Mouse (Mus musculus): ENCODE results near the gene Snx30. TPM values are rescaled to one million over a fixed set of nuclear protein-coding genes. Genes with fewer than 3 reads are reported as not detected.

Snx30 gene
- polyA plus RNA-seq, 1 experiment from 2014 or later = 8.5 TPM

DNA sequence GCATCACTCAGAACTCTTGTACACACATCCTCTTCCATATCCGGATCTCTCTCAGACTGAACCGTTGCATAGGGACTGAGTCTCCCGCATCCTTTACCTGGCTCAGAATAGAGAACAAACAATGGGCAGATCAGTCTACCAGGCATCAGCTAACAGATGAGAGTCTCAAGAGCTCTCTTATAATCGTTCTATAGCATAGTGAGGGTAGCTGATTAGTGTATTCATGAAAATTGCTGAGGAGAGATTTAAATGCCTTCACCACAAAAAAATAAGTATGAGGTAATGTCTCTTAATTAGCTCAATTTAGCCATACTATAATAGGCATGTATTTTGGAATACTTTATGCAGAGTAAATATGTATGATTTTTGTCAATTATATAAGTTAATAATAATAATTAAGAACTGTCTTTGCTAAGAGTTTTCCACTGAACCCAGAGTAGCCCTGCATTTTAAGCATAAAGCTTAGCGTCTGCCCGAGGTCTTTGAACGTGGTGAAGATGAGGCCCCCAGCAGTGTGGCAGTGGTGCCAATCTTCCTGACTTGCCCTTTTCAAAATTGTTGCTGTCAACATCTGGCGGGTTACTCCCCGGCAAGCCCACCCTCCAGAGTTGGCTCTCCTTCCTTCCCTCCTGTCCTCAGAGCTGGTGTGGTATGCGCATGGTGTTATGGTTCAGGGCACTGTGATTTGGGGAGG is 86.2 kb downstream of the Snx30 start:
- no peak overlapping the region for H3K4me2 ChIP-seq
- no peak overlapping the region for H3K9ac ChIP-seq (replicated peaks)
- ATAC-seq (ENCODE audit: insufficient number of reproducible peaks, insufficient read depth, low FRiP score, low TSS enrichment, low read depth) = no peak
- no peak overlapping the region for H3K4me3 ChIP-seq (replicated peaks)
- H3K9me3 ChIP-seq = no peaks in the 10 kb centered on the region
- H3K27me3 ChIP-seq = no peaks in the 10 kb centered on the region
- no peaks in the 10 kb centered on the region for H3K4me1 ChIP-seq (replicated peaks)
- H3K36me3 ChIP-seq = peaks cover 13% of the 10 kb centered on the region; the same call in 1 of the 2 replicates
- H3K27ac ChIP-seq = no peak overlapping the region
- WGBS = 87% methylated on average over 10 of the region's 10 CpGs

DNA sequence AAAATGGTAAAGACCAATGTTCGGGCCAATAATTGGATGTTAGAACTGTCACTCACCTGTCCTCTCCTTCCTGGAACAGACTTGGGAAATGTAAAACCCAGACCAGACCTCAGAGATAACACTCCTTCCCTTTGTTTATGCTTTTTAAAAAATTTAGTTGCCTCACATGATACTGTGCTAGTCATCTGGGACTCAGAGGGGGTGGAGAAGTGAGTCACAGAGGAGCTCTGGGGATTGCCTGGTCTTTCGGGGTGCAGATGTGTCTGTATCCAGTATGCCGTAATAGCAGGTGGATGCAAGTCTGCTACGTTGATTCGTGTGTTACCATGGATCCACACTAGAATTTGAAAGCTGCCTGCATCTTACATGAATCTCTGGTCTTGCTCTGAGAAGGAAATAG is 87.1 kb downstream of the Snx30 start:
- no peak overlapping the region for H3K9ac ChIP-seq (replicated peaks)
- 93% methylated on average over 5 of the region's 5 CpGs for WGBS
- H3K4me1 ChIP-seq (replicated peaks) = no peaks in the 10 kb centered on the region
- no peaks in the 10 kb centered on the region for H3K27me3 ChIP-seq
- no peaks in the 10 kb centered on the region for H3K9me3 ChIP-seq
- ATAC-seq (ENCODE audit: insufficient number of reproducible peaks, insufficient read depth, low FRiP score, low TSS enrichment, low read depth) = no peak
- peaks cover 13% of the 10 kb centered on the region; the same call in 1 of the 2 replicates for H3K36me3 ChIP-seq
- H3K4me2 ChIP-seq = no peak overlapping the region
- no peak overlapping the region for H3K27ac ChIP-seq
- no peak overlapping the region for H3K4me3 ChIP-seq (replicated peaks)

DNA sequence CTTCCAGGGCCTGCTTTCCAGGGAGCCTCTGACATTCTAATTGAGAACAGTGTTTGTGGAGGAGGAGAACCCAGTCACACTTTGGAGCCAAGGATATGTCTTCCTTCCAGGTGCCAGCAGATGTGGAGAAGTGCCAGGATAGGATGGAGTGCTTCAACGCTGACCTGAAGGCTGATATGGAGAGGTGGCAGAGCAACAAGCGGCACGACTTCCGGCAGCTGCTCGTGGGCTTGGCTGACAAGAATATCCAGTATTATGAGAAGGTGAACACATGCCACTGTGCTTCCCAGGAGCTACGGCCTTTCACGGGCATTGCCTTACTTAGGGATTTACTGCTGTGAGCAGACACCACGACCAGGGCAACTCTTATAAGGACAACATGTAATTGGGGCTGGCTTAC is 88.8 kb downstream of the Snx30 start:
- Histone ChIP-seq H3K4me2 (no peak overlapping the region), H3K9me3 (no peaks in the 10 kb centered on the region), H3K9ac (replicated peaks) (no peak overlapping the region), H3K4me3 (replicated peaks) (no peak overlapping the region), H3K36me3 (peaks cover 20% of the 10 kb centered on the region; the same call in 1 of the 2 replicates), H3K27ac (no peak overlapping the region), H3K27me3 (no peaks in the 10 kb centered on the region), H3K4me1 (replicated peaks) (no peaks in the 10 kb centered on the region)
- ATAC-seq (ENCODE audit: insufficient number of reproducible peaks, insufficient read depth, low FRiP score, low TSS enrichment, low read depth) = no peak
- WGBS = 91% methylated on average over 8 of the region's 8 CpGs

- 97% methylated on average over 3 of the region's 3 CpGs for WGBS
- no peak for ATAC-seq (ENCODE audit: insufficient number of reproducible peaks, insufficient read depth, low FRiP score, low TSS enrichment, low read depth)
Observed at GRCm38 (mm10) chr4:59894977-59895575, 89.4 kb downstream of the Snx30 start.

DNA sequence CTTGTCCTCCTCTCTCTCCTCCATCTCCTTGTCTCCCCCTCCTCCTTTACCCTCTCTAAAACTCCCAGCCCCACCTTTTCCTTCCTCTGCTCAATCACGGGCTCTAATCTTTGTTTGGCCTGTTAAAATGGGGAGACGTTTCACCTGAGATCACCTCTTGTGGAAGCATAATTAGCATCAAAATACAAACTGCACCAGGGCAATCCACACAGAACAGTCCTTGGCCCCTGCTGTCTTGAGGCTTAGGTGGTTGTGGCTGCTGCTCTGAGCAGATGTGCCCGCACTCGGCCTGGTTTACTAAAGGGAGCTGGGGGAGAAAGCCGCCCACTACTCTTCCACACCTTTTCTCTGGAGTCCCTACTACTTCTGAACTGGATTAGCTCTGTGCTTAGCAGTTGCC is 90.4 kb downstream of the Snx30 start:
- 71% methylated on average over 5 of the region's 5 CpGs for WGBS
- Histone ChIP-seq H3K4me2 (no peak overlapping the region), H3K9me3 (no peaks in the 10 kb centered on the region), H3K27me3 (no peaks in the 10 kb centered on the region), H3K4me1 (replicated peaks) (no peaks in the 10 kb centered on the region), H3K9ac (replicated peaks) (no peak overlapping the region), H3K36me3 (peaks cover 20% of the 10 kb centered on the region; the same call in 1 of the 2 replicates), H3K4me3 (replicated peaks) (no peak overlapping the region), H3K27ac (no peak overlapping the region)
- no peak for ATAC-seq (ENCODE audit: insufficient number of reproducible peaks, insufficient read depth, low FRiP score, low TSS enrichment, low read depth)

More at GRCm38 (mm10) chr4:59894977-59895575, 89.4 kb downstream of the Snx30 start:
- no peak overlapping the region for H3K9ac ChIP-seq (replicated peaks)
- no peak overlapping the region for H3K27ac ChIP-seq
- no peaks in the 10 kb centered on the region for H3K27me3 ChIP-seq
- H3K4me2 ChIP-seq = no peak overlapping the region
- H3K4me1 ChIP-seq (replicated peaks) = no peaks in the 10 kb centered on the region
- peaks cover 20% of the 10 kb centered on the region; the same call in 1 of the 2 replicates for H3K36me3 ChIP-seq
- H3K4me3 ChIP-seq (replicated peaks) = no peak overlapping the region
- H3K9me3 ChIP-seq = no peaks in the 10 kb centered on the region

DNA sequence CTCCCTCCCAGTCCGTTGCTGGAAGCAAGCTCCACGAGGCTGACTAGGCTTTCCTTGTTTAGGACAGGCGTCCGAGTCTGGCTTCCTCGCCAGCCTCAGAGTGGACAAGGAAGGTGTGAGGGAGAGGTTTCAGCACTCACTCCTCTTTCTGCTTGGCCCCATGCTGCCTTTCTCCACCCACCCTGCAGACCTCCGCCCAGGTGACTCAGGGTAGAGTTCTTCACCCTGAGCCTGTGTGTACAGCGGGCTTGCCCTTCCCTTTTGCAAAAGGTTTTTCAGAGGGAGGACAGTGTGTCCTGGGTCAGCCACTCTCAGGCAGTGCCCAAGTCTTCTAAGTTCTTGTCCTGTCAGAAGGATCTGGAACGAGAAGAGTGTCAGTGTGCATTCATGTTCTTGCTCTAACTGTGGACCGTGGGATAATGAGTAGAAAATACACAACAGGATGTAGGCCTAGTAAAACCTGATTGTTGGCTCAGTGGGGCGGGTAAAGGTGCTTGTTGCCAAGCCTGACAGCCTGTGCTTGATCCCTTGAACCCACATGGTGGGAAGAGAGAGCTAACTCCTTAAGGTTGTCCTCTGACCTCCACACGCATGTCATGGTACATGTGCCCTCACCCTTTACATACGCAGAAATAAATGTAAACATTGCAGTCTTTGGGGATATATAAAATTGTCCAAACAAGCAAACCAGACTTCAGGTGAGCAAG is 92.3 kb downstream of the Snx30 start:
- no peaks in the 10 kb centered on the region for H3K4me1 ChIP-seq (replicated peaks)
- H3K27me3 ChIP-seq = no peaks in the 10 kb centered on the region
- H3K4me2 ChIP-seq = no peak overlapping the region
- H3K27ac ChIP-seq = no peak overlapping the region
- no peaks in the 10 kb centered on the region for H3K9me3 ChIP-seq
- WGBS = 87% methylated on average over 12 of the region's 12 CpGs
- peak; percentile 56; the same call in 1 of the 2 replicates for ATAC-seq (ENCODE audit: insufficient number of reproducible peaks, insufficient read depth, low FRiP score, low TSS enrichment, low read depth)
- peaks cover 17% of the 10 kb centered on the region; the same call in 1 of the 2 replicates for H3K36me3 ChIP-seq
- H3K9ac ChIP-seq (replicated peaks) = no peak overlapping the region
- no peak overlapping the region for H3K4me3 ChIP-seq (replicated peaks)

DNA sequence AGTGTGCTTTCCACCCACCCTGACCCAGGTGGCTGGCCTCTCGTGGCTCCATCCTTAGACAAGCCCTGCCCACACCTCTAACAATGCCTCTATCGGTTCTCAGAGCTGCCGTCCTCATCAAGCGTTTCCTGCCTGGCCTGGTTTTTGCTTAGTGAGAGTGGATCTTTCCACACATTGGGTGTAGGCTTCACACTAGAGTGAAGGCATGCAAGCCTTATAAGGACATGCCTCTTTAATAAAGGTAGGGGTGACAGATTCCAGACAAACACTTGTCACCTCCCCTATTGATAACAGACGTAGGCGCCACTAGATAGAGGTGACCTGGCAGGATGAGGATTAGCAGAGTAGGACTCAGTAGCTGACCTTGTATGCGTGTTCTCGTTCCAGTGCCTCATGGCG is 92.9 kb downstream of the Snx30 start:
- no peak for ATAC-seq (ENCODE audit: insufficient number of reproducible peaks, insufficient read depth, low FRiP score, low TSS enrichment, low read depth)
- WGBS = 72% methylated on average over 9 of the region's 9 CpGs
- H3K4me3 ChIP-seq (replicated peaks) = no peak overlapping the region

GRCm38 (mm10) chr4:59901810-59902209 is 96.2 kb downstream of the Snx30 start:
- H3K4me1 ChIP-seq (replicated peaks) = 0 out of 2 replicates have a peak, but pooled peaks cover 3% of the 10 kb centered on the region
- no peak overlapping the region for H3K4me2 ChIP-seq
- no peak overlapping the region for H3K27ac ChIP-seq
- no peak overlapping the region for H3K9ac ChIP-seq (replicated peaks)
- no peak overlapping the region for H3K4me3 ChIP-seq (replicated peaks)
- ATAC-seq (ENCODE audit: insufficient number of reproducible peaks, insufficient read depth, low FRiP score, low TSS enrichment, low read depth) = no peak
- no peaks in the 10 kb centered on the region for H3K9me3 ChIP-seq
- H3K36me3 ChIP-seq = peaks cover 7% of the 10 kb centered on the region; the same call in 1 of the 2 replicates
- H3K27me3 ChIP-seq = no peaks in the 10 kb centered on the region
- WGBS = 64% methylated on average over 6 of the region's 6 CpGs

More for the DNA sequence above, 92.9 kb downstream of the Snx30 start:
- H3K4me2 ChIP-seq = no peak overlapping the region
- no peaks in the 10 kb centered on the region for H3K27me3 ChIP-seq
- peaks cover 17% of the 10 kb centered on the region; the same call in 1 of the 2 replicates for H3K36me3 ChIP-seq
- no peaks in the 10 kb centered on the region for H3K4me1 ChIP-seq (replicated peaks)
- H3K9me3 ChIP-seq = no peaks in the 10 kb centered on the region
- H3K27ac ChIP-seq = no peak overlapping the region
- no peak overlapping the region for H3K9ac ChIP-seq (replicated peaks)

DNA sequence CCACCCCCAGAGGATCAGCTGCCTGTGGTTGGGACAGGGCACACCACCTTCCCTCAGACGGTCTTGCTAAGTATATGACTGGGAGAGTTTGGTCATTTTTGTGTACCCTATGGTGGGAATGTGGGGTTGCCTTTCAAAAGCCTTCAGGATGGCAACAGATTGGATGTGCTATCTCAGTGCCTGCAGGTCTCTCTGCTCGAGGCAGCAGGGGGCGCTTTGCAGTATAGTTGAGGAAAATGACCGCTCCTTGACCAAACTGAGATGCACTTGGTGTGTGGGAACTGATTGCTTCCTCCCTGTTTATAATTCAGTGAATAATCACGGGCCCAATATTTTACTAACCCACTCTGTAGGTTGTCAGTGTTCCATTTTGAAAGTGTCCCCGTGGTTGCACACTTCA is 96.9 kb downstream of the Snx30 start:
- 68% methylated on average over 6 of the region's 6 CpGs for WGBS
- no peak overlapping the region for H3K4me3 ChIP-seq (replicated peaks)
- ATAC-seq (ENCODE audit: insufficient number of reproducible peaks, insufficient read depth, low FRiP score, low TSS enrichment, low read depth) = no peak
- no peaks in the 10 kb centered on the region for H3K9me3 ChIP-seq
- no peak overlapping the region for H3K27ac ChIP-seq
- no peak overlapping the region for H3K9ac ChIP-seq (replicated peaks)
- H3K36me3 ChIP-seq = peaks cover 7% of the 10 kb centered on the region; the same call in 1 of the 2 replicates
- no peaks in the 10 kb centered on the region for H3K27me3 ChIP-seq
- H3K4me2 ChIP-seq = no peak overlapping the region
- H3K4me1 ChIP-seq (replicated peaks) = 0 out of 2 replicates have a peak, but pooled peaks cover 3% of the 10 kb centered on the region

GRCm38 (mm10) chr4:59907092-59907491 is 101.5 kb downstream of the Snx30 start:
- no peak overlapping the region for H3K27ac ChIP-seq
- H3K4me3 ChIP-seq (replicated peaks) = no peak overlapping the region
- WGBS = 84% methylated on average over 6 of the region's 6 CpGs
- H3K9me3 ChIP-seq = no peaks in the 10 kb centered on the region
- H3K4me2 ChIP-seq = no peak overlapping the region
- ATAC-seq (ENCODE audit: insufficient number of reproducible peaks, insufficient read depth, low FRiP score, low TSS enrichment, low read depth) = no peak
- no peaks in the 10 kb centered on the region for H3K36me3 ChIP-seq
- H3K9ac ChIP-seq (replicated peaks) = no peak overlapping the region
- no peaks in the 10 kb centered on the region for H3K27me3 ChIP-seq
- 0 out of 2 replicates have a peak, but pooled peaks cover 3% of the 10 kb centered on the region for H3K4me1 ChIP-seq (replicated peaks)

- no peak overlapping the region for H3K27ac ChIP-seq
- no peak overlapping the region for H3K4me2 ChIP-seq
- 56% methylated on average over 10 of the region's 10 CpGs for WGBS
- no peaks in the 10 kb centered on the region for H3K9me3 ChIP-seq
- no peak overlapping the region for H3K4me3 ChIP-seq (replicated peaks)
- no peaks in the 10 kb centered on the region for H3K36me3 ChIP-seq
- no peak overlapping the region for H3K9ac ChIP-seq (replicated peaks)
- ATAC-seq (ENCODE audit: insufficient number of reproducible peaks, insufficient read depth, low FRiP score, low TSS enrichment, low read depth) = no peak
- 0 out of 2 replicates have a peak, but pooled peaks cover 3% of the 10 kb centered on the region for H3K4me1 ChIP-seq (replicated peaks)
- no peaks in the 10 kb centered on the region for H3K27me3 ChIP-seq
Observed at GRCm38 (mm10) chr4:59907657-59908230, 102.1 kb downstream of the Snx30 start.
